Mouse (Mus musculus) kidney, postnatal 25 days (tissue): Measurements from ENCODE around the gene Gmip.
A peak's percentile ranks its signal among the peaks of the same experiment; 100 is the strongest.

Experiments
- DNase-seq, 2 experiments: peaks; one replicate each; pipeline ENCODE4 v3.0.0; 2021; ENCODE audit warnings: mixed read lengths in 2 of 2

Gene Gmip

GRCm38 (mm10) chr8:69808094-69808863, at the start of gene Gmip:
Gene Gmip, plus strand, starts transcription at chr8:69808679.
- DNase-seq = peak; percentile 89

GRCm38 (mm10) chr8:69761814-69762445, 46.5 kb upstream of the Gmip start:
- no peak for DNase-seq

DNA sequence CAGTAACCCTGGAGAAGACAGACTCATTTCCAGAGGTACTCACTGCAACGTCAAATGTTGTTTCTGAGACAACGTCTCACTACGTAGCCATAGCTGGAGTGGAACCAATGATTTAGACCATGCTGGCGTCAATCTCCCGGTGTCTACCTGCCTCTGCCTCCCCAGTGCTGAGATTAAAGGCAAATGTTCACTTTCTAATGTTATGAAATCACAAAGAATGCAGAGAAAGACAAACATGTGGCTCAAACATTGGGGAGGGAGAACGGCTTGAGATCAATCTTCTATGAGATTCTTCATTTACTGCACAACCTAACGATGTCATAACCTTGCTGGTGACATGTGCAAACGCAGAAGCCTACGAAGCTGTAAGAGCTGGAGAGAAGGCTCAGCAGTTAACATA, 37.3 kb upstream of the Gmip start:
- no peak for DNase-seq

DNA sequence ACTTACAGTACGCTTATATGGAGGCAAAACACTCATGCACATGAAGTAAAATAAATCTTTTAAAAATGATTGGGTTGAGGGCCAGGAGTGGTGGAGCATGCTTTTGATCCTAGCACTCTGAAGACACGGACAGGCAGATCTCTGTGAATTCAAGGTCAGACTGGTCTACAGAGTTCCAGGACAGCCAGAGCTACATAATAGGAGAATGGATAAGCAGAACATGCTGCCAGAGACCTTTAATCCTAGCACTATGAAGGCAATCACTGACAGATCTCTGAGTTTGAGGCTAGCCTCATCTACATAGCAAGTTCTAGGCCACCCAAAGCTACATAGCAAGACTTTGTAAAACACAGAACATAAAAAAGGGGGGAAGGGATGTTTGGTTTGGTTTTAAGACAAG, 36.4 kb upstream of the Gmip start:
- DNase-seq = no peak

DNA sequence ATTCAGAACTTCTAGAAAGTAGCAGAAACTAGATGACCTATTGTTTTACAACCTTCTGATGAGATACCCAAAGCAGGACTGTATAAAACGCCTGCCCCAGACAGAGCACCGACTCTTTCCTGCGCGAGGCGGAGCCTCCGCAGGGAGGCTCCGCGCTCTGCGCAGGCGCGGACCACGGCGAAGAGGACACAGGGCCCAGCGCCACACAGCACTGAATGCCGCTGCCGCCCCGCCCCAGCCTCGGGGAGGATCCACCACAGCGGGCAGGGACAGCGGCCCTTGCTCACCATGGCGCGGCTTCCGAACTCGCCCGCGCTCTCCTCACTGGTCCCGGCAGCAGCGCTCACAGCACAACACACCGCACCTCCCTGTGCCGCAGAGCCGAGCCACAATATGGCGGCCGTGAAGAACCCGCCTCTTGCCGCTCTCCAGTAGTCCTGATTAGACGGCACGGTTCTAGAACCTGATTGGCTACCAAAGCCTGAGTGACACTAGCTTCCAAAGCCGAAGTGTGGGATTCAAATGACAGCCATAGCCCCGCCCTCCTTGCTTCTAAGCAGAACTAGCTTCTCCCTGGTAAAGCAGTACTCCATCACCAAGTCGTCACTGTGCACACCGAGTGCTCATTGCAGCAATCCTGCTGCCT, 33.9 kb upstream of the Gmip start, which contains the start of gene Gm20422:
Gene Gm20422, minus strand, starts transcription at position 384 of the 646 bp plus-strand sequence.
- DNase-seq = peak; percentile 93 to 96

- no peak for DNase-seq
These were observed 33.3 kb upstream of the Gmip start for GRCm38 (mm10) chr8:69775149-69775534.

- DNase-seq = no peak
These were observed 31.4 kb upstream of the Gmip start for GRCm38 (mm10) chr8:69777111-69777510.

- no peak for DNase-seq
These were observed 19.4 kb upstream of the Gmip start for GRCm38 (mm10) chr8:69789105-69789504.

- DNase-seq = peak in 1 of 2 experiments; percentile 35
These were observed 18.7 kb upstream of the Gmip start for GRCm38 (mm10) chr8:69789731-69790130.

DNA sequence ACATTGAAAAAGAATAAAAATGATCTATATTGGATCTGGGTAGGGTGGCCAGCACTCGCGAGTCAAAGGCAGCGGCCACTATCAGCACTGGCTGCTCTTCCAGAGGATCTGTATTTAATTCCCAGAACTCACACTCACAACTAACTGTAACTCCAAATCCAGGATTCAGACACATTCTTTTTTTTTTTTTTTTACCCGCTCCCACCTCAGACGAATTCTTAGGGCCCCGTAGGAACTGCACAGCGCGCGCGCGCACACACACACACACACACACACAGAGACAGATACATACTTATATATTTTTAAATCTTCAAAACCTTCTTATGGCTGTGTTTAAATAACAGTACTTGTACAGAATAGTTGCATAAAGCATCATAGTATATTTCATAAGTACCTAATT, 18.1 kb upstream of the Gmip start:
- DNase-seq = peak in 1 of 2 experiments; percentile 21

DNA sequence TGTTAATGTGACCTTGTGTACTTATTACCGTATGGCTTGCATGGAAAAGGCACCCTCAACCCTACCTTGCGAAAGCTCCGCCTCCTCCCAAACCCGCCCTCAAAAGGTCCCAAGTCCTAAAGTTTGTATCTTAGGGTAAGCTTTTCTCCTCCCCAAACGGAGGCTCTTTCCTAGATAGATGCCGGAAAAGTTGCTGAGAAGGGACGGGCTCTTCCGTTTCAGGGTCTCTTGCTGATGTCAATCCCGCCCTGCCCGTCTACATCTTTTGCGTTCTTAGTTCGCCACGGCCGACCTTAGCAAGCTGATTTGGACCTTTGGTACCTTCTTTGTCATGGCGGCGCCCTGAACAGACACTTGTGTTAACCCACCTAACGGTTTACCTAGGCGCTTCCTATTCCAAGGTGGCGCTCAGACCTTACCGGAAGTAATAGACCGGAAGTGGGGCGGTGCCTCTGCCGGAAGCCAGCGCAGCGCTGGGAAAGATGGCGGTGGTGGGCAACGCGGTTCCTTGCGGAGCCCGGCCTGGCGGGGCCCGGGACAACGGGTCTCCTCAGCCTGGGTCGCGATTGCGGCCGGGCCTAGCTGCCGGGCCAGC, 17.6 kb upstream of the Gmip start, which contains the start of the genes Atp13a1 and Zfp866:
Gene Atp13a1, plus strand, starts transcription at position 391 of the 595 bp plus-strand sequence.
Gene Zfp866, minus strand, starts transcription at position 406 of the 595 bp plus-strand sequence.
- DNase-seq = peak; percentile 92 to 93

DNA sequence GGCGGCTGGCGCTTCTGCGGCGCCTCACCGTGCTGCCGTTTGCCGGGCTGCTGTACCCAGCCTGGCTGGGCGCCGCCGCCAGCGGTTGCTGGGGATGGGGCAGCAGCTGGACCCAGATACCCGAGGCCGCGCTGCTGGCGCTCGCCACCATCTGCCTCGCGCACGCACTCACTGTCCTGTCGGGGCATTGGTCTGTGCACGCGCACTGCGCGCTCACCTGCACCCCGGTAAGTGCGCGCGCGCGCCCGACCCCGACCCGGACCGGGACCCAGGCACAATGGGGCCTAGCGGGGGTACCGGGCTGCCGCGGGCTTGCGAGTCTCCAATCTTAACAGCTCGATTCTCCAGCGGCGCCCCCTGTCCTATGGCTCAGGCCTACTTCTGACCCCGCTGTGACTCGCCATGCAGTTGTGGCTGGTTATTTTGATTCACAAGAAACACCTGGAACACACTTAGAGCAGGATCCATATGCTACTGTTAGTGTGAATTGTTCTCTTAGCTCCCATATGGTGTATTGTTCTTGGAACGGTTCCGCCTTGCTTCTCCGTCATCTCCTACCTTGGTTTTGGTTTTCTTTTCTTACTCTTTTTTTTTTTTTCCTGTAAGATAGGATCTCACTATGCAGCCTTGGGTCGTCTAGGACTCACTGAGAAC, 16.9 kb upstream of the Gmip start:
- peak; percentile 40 to 73 for DNase-seq

- peak in 1 of 2 experiments; percentile 28 for DNase-seq
These were observed 14.8 kb upstream of the Gmip start for GRCm38 (mm10) chr8:69793666-69794065.

DNA sequence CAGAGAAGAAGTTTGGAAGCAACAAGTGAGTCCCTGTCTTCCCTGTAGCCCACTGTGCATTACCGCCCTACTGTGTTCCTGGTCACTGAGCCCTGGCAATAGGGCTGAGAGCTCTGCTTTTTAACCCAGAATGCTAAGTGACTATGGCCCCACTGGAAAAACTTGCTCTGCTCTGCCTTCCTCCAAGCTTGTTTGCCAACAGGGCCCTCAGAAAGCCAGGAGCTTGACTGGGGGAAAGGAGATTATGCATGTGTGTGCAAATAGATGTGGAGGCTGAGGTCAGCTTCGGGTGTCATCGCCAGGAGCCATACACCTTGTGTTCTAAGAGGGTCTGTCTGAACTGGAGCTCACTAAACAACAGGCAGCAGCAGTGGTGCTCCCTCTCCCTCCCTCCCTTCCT, 14.4 kb upstream of the Gmip start:
- DNase-seq = no peak

DNA sequence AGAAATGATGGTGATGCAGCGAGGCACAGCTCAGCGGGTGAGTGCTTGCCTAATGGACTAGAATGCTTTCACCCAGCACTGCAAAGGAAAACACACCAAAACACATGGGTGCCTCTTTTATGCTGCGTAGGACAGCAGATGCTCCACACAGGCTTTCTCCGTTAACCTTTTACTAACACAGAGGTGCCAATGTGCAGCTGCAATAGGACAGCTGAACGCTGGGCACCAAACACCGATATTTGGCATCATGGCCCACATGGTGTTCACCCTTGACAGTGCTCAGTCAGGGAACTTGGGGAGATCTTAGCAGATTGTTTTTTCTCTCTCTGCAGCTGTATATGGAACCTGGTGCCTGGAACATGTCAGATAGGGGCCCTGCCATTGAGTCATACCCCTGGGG, 13.6 kb upstream of the Gmip start:
- no peak for DNase-seq

GRCm38 (mm10) chr8:69796721-69797345, 11.6 kb upstream of the Gmip start:
- DNase-seq = peak in 1 of 2 experiments; percentile 28

GRCm38 (mm10) chr8:69797661-69798060, 10.8 kb upstream of the Gmip start:
- DNase-seq = peak in 1 of 2 experiments; percentile 28

DNA sequence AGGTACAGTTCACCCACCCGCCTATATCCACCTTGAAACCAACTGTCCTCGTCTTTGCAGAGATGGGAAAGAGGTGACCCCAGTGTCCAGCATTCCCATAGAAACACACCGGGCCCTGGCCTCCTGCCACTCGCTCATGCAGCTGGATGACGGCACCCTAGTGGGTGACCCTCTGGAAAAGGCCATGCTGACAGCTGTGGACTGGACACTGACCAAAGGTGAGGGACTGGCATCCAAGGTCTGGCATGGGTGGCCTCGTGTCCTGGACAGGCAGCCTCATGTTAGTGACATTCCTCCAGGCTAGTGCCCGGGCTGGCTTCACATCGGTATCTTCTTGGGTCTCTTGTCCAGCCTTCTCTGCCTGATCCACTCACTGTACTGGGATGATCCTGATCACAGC, 9.2 kb upstream of the Gmip start:
- peak in 1 of 2 experiments; percentile 31 for DNase-seq

DNA sequence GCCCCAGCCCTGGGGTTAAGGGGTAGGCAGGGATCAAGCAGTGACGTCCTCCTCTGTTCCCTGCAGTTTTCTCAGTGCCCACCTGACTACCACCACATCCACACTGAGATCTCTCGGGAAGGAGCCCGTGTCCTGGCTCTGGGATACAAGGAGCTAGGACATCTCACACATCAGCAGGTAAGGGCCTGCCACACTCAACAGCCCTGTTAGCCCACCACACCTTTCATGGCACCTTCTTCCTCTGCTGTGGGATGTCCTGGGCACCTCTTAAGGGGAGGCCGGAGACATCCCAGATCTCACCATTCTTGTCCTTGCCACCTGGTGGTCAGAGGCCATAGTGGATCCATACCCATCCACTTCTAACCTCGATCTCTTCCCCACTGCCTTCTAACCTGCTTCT, 8.5 kb upstream of the Gmip start:
- DNase-seq = no peak

- DNase-seq = no peak
These were observed 6.7 kb upstream of the Gmip start for GRCm38 (mm10) chr8:69801796-69802195.

DNA sequence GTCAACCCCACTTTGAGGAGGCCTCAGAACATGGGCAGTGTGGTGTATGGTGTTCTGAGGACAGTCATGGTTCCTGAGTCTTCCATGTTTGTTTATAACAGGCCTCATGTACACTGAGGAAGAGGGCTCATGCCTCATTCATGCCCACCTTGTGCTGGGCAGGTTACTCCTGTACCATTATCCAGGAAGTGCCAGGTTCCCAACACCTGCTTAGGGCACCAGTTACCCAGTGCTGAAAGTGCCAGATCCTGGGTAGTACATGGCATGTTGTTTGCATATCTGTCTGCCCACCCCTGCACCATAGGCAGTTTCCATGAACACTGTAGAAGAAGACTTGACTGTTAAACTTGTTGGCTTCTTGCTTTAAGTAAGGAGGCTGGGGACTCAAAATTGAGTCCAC, 6.3 kb upstream of the Gmip start:
- DNase-seq = no peak

- DNase-seq = peak in 1 of 2 experiments; percentile 35
These were observed 5.1 kb upstream of the Gmip start for GRCm38 (mm10) chr8:69803366-69803765.
